Mouse (Mus musculus) erythroblast, adult 5-6 weeks (primary cell): ENCODE measurements around the gene Tle4. TPM values are rescaled to one million over a fixed set of nuclear protein-coding genes. Genes with fewer than 3 reads are reported as not detected.

Source experiments
- ATAC-seq: replicated peaks from 2 replicates; pipeline ENCODE4 v1.8.0; 2016; ENCODE audit warnings: moderate number of reproducible peaks, mild to moderate bottlenecking, moderate TSS enrichment, inconsistent platforms; ENCODE audit not compliant: poor library complexity, low FRiP score, severe bottlenecking
- total RNA-seq, 2 experiments: library from RNA; stranded (forward) in 1 of 2; stranded (reverse) in 1 of 2; fragments of 150-400 nt in 1 of 2; fragments of 200-764, 138-1000 nt in 1 of 2; gene quantifications; 2 replicates each; pipeline versions ENCODE4 v1.2.3 to v1.2.4; 2015 to 2017; ENCODE audit warnings: low replicate concordance in 2 of 2

The Tle4 gene
- total RNA-seq, 2 experiments from 2014 or later: 5.3 to 17.3 TPM

DNA sequence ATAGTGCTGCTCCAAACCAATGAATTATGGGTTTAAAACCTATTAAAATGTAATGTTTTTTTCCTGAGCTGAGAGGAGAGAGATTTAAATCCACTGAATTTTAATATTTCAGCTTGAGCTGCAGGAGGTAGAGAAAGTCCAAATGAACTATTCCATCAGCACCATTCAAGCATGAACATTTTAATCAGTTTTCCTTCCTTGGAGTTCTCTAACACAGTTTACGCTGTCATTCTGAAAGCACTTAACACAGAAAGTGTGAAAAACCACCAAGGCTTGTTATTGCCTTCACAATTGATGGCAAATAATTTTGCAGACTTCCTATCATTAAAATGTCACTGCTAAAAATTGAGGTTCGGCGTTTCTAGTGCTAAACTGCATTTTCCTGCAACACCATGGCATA lies 57.2 kb downstream of the Tle4 start:
- no peak for ATAC-seq

GRCm38 (mm10) chr19:14536676-14537075 lies 61.2 kb downstream of the Tle4 start:
- ATAC-seq: no peak

GRCm38 (mm10) chr19:14534447-14534846 lies 63.4 kb downstream of the Tle4 start:
- no peak for ATAC-seq

DNA sequence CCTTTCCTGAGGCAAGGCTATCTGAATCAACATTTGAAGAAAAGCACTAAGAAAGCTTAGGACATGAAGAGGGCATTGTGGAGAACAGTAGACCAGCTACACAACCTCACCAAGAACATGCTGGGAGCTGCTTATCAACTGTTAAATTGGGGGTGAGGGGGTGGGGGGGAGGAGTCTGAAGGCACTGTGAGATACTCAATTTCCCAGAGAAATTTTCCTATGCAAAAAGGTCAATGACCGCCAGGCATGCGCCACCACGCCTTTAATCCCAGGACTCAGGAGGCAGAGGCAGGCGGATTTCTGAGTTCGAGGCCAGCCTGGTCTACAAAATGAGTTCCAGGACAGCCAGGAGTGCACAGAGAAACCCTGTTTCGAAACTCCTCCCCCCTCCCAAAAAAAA lies 65.0 kb downstream of the Tle4 start:
- no peak for ATAC-seq

DNA sequence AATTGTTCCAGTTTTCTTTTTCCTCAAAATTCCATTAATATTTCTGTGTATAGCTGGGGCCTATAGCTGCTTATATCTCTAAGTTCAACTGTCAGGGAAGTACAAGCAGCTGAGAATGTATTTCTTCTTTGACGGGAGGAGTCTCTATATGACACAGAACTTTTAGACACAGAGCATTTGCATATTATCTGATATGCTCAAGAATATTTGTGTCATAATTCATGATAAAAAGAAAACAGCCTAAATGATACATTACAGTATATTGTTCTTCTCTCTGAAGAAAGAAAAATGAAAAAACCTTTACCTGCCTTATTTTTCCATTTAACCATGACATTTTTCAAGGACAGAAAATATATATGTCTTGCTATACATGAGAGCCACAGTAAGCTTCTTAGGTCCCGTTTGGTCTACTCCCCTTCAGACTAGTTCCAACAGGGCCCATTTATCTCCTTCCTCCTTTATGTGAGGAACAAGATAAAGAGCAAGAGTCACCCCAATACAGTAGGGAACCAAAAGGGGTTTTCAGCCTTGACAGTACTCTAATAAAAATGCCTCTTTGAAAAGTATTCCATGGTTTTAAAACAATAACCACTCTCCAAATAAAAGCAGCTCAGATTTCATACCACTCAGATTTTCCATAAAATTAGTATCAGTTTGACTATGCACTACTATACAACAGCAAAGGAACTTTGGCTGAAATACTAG lies 77.6 kb downstream of the Tle4 start:
- no peak for ATAC-seq

- no peak for ATAC-seq
Measured at GRCm38 (mm10) chr19:14519186-14519585, 78.7 kb downstream of the Tle4 start.

GRCm38 (mm10) chr19:14518438-14519044 lies 79.3 kb downstream of the Tle4 start:
- no peak for ATAC-seq

DNA sequence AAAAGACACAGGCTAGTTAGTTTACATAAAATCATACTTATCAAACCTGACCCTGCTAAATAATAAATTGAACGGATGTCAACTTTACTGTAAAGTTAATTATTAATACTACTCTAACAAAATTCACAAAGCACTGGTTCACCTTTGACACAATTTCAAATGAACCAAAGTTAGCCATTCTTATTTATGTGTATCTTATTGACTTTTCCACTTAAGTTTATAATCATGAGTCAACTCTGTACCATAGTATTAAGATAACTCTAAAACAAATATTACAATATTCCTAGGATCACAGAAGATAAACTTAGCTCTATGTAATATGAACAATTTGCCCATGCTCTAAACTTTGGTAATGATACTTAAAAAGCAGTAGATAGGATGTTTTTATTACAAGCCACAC lies 81.4 kb downstream of the Tle4 start:
- ATAC-seq: no peak

DNA sequence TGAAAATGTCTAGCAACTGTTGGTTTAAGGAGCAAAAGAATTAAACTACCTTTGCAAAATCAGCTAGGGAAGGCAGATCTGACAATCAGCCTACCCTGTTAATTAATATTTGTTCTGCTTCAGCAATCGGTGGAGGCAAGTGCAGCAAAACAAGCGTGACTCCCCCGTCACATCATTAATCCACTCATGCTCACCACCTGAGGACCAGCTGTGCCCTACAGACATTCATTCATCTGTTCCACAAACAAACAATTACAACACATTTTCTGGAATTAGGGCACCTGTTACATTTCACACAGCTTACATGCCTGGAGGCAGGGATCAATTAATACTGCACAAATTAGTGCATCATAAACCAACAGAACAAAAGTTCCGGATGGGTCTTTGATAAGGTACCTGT lies 89.0 kb downstream of the Tle4 start:
- no peak for ATAC-seq

GRCm38 (mm10) chr19:14507911-14508310 lies 89.9 kb downstream of the Tle4 start:
- no peak for ATAC-seq

DNA sequence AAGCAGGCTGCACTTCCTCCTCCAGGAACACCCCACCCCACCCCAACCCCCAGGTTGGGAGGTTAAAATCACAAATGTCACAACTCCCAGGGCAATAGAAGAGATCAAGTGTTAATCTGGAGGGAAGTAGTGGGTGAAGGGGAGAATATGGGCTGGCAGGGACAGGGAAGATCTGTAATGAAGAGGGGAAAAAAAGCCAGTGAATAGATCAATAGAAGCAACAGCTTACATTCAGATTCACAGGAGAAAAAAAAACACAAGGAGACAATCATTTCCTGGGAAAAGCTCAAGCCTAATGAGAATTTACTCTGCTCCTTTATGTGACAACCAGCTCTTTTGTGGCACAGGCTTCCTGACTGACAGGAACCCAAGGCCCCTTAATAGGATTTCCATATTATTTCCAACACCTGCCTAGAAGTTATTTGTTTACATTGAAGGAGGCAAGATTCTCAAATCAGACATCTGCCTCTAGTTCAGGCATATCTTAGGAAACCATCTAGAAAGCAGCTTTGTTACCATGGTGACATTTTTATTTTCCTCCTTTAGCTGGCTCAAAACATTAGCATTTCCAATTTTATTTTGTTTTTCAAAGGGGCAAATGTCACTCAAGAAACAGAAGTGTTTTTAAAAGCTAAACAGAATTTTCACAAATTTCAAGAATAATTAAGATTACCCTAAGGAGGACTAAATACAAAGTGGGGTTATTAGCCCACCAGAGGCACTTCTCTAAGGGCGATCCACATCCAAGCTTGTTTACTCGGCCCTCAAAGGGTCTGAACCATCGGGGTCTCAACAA lies 90.8 kb downstream of the Tle4 start:
- no peak for ATAC-seq

- ATAC-seq: no peak
Measured at GRCm38 (mm10) chr19:14505885-14506548, 91.8 kb downstream of the Tle4 start.

DNA sequence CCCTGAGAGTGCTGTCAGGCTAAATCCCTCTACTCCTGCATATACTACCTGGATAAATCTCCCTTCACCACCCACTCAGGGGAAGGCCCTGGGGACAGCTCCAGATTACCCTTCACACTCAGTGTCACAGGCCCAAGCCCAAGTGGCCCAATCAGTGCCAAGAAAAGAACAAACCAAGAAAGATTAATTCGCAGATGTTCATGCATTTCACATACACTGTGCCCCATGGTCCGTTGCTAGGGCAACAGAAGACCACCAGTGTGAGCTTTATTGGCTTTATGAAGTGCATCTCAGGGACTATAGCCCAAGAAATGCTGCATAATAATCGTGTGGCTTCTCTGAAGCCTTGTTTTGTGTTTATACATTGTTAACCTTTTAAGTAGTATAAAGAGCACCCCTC lies 92.5 kb downstream of the Tle4 start:
- ATAC-seq: no peak

- no peak for ATAC-seq
Measured at GRCm38 (mm10) chr19:14503862-14504261, 94.0 kb downstream of the Tle4 start.

DNA sequence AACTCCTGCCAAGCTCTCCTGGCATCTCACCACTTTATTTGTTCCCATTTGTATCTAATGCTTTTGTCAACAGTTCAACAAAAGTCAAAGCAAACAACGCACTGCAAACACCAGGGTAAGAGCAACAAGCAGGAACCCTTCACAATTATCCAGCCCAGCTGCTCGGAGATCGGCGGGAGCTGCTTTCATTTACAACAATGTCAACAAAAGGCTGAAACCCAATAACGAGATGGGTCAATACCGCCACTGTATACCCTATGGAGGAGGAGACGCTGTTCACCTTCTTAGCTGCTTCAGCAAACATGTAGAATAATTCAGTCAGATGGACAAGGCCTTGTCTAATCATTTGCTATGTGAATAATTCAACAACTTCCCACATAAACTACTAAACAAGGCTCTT lies 95.6 kb downstream of the Tle4 start:
- no peak for ATAC-seq

DNA sequence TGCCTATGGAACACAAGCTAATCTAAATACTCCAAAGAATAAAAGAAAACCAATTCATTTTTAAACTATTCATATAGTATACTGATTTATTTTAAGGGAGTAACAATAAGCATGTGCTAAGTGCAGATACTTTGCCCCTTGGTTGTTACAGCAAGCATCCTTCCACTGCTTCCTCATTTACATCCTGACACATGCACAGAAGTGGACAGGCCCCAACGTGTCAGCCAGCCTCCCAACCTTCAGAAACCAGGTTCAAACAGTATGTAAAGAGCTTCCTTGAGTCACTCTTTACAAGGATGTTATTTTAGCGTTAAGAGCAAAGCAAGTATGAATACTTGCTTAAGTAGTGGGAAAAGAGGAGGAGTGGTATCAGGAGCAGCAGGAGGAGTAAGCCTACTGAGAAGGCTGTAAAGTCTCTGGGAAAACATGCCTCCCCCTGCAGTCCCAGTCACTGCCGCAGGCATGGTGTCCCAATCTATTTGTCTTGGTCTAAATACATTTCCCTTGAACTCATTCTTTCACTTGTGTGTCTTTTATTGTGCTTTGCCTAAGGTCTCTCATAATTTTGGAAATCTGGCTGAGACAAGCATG lies 97.9 kb downstream of the Tle4 start:
- ATAC-seq: no peak

DNA sequence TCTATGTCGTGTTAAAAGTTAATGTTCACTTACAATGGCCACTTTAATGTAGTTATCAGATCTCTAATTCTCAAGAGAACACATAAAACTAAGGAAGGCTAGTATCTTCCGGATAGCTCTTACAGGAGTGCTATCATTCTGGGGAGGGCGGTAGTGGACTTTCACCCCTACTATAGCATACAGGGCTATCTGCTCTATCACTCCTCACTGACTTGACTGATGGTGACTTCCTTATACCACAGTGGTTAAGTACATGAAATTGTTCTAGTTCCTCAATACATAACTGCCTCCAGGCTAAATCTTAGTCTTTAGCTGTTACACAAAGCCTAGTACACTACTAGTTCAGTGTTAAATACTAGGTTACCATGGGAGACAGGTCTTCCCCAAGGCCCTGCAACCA lies 104.8 kb downstream of the Tle4 start:
- no peak for ATAC-seq

GRCm38 (mm10) chr19:14487180-14487579 lies 110.7 kb downstream of the Tle4 start:
- no peak for ATAC-seq

DNA sequence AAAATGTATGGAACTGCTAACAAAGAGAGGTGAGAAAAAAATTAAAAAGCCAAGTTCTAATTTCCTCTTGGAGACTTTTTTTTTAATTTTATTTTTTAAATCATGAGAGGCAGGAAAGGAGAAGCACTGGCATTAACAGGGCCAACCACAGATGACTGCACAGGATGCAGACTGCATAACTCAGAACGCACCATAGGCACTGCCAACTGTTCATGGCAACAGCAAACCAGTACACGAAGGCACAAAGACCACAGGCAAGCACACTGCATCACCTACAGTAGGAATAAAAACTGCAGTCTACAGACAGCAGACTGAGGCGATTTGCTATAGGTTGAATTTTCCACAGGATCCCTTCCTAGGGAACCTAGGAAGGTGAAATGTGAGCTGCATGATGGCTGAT lies 112.7 kb downstream of the Tle4 start:
- no peak for ATAC-seq

DNA sequence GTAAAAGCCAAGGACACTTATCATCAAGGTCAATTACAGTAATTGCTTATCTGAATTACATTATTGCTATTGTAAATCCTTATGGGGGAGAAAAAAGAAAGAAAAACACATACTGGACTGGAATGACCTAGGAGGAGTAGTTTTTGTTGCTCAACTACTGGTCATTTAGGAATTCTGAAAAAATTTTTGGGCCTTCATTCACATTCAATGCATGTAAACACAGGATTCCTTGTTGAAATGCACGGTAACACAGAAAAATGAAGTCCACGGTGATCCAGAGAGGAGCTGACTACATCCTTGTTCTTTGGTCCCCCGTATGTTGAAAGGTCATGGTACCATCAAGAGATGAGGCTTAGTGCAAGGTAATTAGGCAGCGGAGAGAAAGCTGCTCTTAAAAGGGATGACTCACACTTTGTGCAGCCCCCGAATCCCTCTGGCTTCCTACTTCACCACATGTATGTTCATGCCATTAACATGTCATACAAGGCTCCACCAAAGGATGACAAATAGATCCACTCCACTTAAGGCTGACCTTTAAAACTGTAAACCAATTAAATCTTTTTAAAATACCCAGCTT lies 115.2 kb downstream of the Tle4 start:
- no peak for ATAC-seq
